Mouse (Mus musculus) subcutaneous adipose tissue, adult 2 months (tissue): ENCODE measurements around the gene Fam221b. TPM values are rescaled to one million over a fixed set of nuclear protein-coding genes. Genes with fewer than 3 reads are reported as not detected.

Experiments
- polyA plus RNA-seq: library from polyadenylated mRNA; depleted of rRNA; stranded (reverse); fragments of >200 nt; gene quantifications from 2 replicates; pipeline ENCODE4 v1.2.3, GENCODE M21; 2012; ENCODE audit warnings: low replicate concordance; rRNA removed

The Fam221b gene
- polyA plus RNA-seq: 0.07 and 0.10 TPM in 2 replicates

DNA sequence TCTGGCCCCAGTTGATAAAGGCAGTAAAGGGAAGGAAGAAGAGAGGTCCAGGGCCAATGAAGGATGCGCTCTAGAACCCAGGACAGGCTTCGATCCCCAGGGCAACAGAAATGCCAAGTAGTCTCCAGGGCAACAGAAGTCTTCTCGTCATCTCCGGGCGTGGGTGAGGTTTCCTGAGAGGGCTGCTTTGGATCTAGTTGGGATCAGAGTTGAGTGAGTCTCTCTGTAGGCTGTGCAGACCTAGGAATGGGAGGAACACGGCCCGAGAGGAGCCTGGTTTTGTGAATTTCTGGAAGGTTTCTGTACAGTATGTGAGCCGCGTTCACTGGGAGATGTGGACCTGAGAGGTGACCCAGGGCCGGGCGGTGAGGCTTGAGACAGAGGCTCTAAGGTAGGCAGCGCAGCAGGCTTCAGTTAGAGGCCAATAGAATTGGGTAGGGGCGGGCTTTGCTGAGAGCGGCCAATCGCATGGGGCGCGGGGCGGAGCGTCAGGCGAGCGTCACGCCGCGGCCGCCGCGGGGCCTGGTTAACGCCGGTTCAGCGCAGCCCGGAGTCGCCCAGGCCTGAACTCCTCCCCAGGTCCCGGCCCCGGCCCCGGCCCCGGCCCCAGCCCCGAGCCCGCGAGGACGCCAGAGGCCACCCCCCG, at the start of gene Fam221b, which contains the start of gene Tmem8b:
Fam221b (minus strand) TSS at position 364 of the 646 bp plus-strand sequence.
Tmem8b (plus strand) TSS at position 190 of the 646 bp plus-strand sequence.

DNA sequence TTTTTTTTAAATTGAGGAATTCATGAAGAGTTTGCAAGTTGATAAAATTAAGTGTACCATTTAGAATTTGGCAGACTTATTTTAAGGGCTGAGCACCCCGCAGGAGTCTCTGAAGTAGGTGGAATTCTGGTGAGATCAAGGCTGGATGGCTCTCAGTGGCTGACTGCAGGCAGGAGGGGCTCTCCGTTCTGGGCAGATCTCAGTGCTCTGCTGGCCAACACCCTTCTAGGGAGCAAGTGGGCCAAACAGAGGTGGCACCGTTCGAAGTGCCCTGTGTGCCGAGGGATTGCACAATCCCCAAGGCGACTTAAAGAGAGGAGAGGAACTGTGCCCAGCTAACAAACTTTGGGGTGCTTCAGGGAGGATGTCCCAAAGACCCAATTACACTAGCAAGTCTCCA, 40.9 kb upstream of the Fam221b start, which contains the start of gene Olfr71:
Olfr71 (minus strand) TSS at position 387 of the 400 bp plus-strand sequence.

DNA sequence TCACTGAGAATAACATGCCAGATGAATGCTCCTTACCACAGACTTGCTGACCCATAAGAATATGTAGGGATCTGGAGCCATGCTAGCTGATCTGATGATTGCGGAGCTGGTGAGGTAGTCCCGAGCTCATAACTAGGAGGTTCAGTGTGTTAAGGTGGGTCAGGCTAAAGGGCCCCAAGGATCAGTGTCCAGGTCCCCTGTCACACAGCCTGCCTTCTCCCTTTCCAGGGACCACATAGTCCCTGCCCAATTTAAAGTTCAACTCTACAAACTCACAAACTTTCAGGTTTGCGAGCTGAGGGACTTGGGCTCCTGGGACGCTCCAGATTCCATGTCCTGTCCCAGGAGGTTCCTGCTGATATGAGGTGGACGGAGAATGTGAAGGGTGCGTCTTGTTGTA, 31.8 kb upstream of the Fam221b start, which contains the start of gene Olfr70:
Olfr70 (minus strand) TSS at position 101 of the 400 bp plus-strand sequence.

DNA sequence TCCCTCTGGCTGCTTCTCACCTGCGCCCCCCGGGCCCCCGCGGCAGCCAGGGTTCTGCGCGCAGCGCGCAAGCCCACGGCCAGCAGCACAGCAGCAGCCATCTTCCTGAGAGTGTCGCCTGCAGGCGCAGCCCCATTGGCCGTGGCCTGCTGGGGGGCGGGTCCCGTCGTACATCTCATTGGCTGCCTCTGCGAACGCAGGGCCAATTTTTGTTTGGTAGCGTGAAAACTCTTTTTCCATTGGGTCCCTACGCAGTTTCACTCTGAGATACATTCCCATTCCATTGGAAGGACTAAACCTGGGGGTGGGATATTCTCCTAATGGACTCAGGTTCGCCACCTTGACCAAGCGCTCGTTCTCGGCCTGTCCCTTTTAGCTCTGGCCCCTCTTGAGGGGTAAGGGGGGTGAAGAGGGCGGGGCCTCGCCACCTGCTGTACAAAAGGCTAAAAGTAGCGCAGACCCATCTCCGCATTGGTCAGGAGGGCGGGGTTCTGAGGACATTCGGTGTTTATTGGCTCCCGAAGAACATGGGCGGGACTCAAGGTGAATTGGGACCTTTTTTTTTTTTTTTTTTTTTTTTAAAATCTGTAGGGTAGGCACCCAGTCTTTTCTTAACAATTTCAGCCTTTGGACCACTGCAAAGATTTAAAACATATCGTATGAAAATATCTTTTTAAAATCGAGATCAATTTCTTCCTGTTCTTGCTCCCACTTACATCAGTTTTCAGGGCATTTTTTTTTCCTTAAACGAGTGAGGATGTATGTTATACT, 12.4 kb downstream of the Fam221b start, which contains the start of gene Hint2:
Hint2 (minus strand) TSS at position 128 of the 771 bp plus-strand sequence.

DNA sequence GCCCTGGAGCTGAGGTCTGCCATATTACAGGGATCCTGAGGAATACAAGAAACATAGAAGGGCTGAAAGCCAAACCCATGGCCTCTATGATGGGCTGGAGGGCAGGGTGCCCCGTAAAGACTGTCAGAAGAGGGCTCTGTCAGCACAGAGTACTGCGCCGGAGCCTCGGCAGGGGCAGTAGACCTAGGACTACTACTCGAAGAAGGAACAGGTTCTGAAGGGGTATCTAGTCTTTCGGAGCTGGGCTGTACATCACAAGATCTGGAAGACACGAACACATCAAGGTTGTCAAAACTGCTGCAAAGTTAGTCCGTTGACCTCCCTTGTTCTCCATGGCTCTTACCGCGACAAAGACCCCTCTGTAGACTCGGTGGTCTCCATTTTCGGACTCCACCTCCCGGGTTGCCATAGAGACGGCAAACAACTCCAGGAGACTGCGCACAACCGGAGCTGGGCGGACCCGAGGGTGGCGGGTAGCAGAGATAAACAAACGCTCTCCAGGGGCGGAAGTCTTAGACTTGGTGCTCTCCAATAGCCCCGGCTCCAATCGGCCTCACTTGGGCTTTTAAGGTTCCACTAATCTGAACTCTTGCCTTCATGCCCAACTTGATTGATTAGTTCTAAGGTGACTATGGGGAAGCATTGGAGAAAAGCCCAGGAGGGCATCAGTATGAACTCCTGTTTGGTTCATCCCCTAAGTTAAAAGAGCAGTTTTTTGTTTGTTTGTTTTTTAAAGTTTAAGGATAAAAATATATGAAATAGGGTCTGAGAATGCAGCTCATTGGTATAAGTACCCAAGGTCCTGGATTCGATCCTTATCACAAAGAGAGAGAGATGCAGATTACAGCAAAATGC, 15.6 kb downstream of the Fam221b start, which contains the start of gene Spag8:
Spag8 (minus strand) TSS at position 434 of the 855 bp plus-strand sequence.

DNA sequence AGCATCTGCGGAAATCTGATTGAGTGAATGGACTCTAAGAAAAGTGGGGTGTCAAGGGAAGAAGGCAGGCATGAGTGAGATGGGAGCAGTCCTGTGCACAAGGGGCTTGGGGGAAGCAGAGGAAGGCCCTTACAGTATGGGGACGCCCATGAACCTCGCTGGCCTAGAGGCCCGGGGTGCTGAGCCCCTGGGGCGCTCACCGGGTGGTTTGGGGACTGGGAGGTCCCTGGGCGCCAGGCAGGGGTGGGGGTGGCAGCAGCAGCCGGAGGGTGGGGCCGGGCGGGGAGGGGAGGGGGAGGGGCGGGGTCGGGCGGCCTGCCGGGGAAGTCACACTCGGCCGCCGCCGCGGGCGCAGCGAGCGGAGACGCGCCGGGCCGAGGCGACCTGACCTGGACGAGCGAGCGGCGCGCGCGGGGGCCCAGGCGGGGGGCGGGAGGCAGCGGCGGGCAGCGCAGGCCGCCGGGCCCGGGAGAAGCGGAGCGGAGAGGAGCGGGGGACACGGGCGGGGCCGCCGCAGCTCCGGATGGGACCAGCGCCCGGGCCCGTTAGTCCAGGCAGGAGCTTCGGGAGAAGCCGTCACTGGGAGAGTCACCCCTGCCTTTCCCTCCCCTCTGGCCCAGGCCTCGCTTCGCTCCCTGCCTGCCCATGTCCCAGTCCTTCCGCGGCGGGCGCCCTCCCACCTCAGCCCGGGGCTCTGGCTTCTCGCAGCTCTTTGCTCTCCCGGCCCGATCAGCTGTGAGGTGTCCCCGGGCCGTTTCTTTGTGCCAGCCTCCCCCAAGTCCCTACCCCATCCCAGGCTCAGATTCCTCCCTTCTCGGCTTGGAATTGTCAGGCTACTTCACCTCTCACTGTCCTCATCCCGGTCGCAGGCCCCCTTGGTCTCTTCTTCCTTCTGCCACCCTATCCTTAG, 37.6 kb downstream of the Fam221b start, which contains the start of gene Npr2:
Npr2 (plus strand) TSS at position 890 of the 910 bp plus-strand sequence.

Other genes with a start within 250 kb of the Fam221b start
- 0.45 TPM in 1 of 2 replicates, not detected in the other for gene Fam166b, start 240.0 kb downstream of the Fam221b start, polyA plus RNA-seq
- gene Tesk1, start 227.2 kb downstream of the Fam221b start, polyA plus RNA-seq: 67.9 and 87.0 TPM in 2 replicates
- 2.8 and 10.4 TPM in 2 replicates for gene Cd72, start 214.5 kb downstream of the Fam221b start, polyA plus RNA-seq
- 0.40 and 0.73 TPM in 2 replicates for gene Sit1, start 185.4 kb downstream of the Fam221b start, polyA plus RNA-seq
- gene Ccdc107, start 176.2 kb downstream of the Fam221b start, polyA plus RNA-seq: 72.2 and 259 TPM in 2 replicates
- gene Arhgef39, start 169.4 kb downstream of the Fam221b start, polyA plus RNA-seq: 2.2 and 11.5 TPM in 2 replicates
- gene Car9, start 162.2 kb downstream of the Fam221b start, polyA plus RNA-seq: 0.26 and 1.6 TPM in 2 replicates
- 19.2 and 203 TPM in 2 replicates for gene Tpm2, start 145.4 kb downstream of the Fam221b start, polyA plus RNA-seq
- gene Creb3, start 106.8 kb downstream of the Fam221b start, polyA plus RNA-seq: 63.4 and 86.6 TPM in 2 replicates
- 119 and 185 TPM in 2 replicates for gene Tln1, start 106.5 kb downstream of the Fam221b start, polyA plus RNA-seq
- gene Rgp1, start 90.4 kb downstream of the Fam221b start, polyA plus RNA-seq: 73.9 and 79.3 TPM in 2 replicates
- gene Gba2, start 90.3 kb downstream of the Fam221b start, polyA plus RNA-seq: 29.8 and 35.8 TPM in 2 replicates
- gene Msmp, start 84.7 kb downstream of the Fam221b start, polyA plus RNA-seq: 0.62 and 3.8 TPM in 2 replicates
- gene Npr2, start 37.2 kb downstream of the Fam221b start, polyA plus RNA-seq: 94.7 and 95.6 TPM in 2 replicates
- gene Spag8, start 15.6 kb downstream of the Fam221b start, polyA plus RNA-seq: 0.69 and 1.1 TPM in 2 replicates
- gene Hint2, start 12.7 kb downstream of the Fam221b start, polyA plus RNA-seq: 105 and 166 TPM in 2 replicates
- 14.5 and 16.6 TPM in 2 replicates for gene Tmem8b, start 174 bp downstream of the Fam221b start, polyA plus RNA-seq
- not detected in 2 replicates for gene Olfr70, start 31.7 kb upstream of the Fam221b start, polyA plus RNA-seq
- not detected in 2 replicates for gene Olfr71, start 41.1 kb upstream of the Fam221b start, polyA plus RNA-seq
- gene Hrct1, start 58.0 kb upstream of the Fam221b start, polyA plus RNA-seq: 8.2 and 78.2 TPM in 2 replicates
- 3.1 and 20.2 TPM in 2 replicates for gene Spaar, start 60.9 kb upstream of the Fam221b start, polyA plus RNA-seq
- gene Olfr159, start 101.9 kb upstream of the Fam221b start, polyA plus RNA-seq: 0.13 TPM in 1 of 2 replicates, not detected in the other
- not detected in 2 replicates for gene Olfr156, start 154.8 kb upstream of the Fam221b start, polyA plus RNA-seq
- 0.04 TPM in 1 of 2 replicates, not detected in the other for gene Olfr157, start 171.1 kb upstream of the Fam221b start, polyA plus RNA-seq
- not detected in 2 replicates for gene Olfr155, start 182.4 kb upstream of the Fam221b start, polyA plus RNA-seq
- 8.0 and 33.4 TPM in 2 replicates for gene Reck, start 206.4 kb upstream of the Fam221b start, polyA plus RNA-seq